Mouse (Mus musculus): ENCODE data around the gene Sspo.

Gene Sspo

GRCm38 (mm10) chr6:48539860-48540259 lies 91.8 kb downstream of the Sspo start:
- no peak for DNase-seq (ENCODE audit: low spot score)

GRCm38 (mm10) chr6:48540721-48541120 lies 92.7 kb downstream of the Sspo start:
- DNase-seq (ENCODE audit: low spot score) = no peak

GRCm38 (mm10) chr6:48541560-48542450 lies 93.8 kb downstream of the Sspo start:
- no peak for DNase-seq (ENCODE audit: low spot score)

GRCm38 (mm10) chr6:48542631-48543030 lies 94.6 kb downstream of the Sspo start:
- DNase-seq (ENCODE audit: low spot score) = no peak

GRCm38 (mm10) chr6:48545251-48545650 lies 97.2 kb downstream of the Sspo start:
- no peak for DNase-seq (ENCODE audit: low spot score)

DNA sequence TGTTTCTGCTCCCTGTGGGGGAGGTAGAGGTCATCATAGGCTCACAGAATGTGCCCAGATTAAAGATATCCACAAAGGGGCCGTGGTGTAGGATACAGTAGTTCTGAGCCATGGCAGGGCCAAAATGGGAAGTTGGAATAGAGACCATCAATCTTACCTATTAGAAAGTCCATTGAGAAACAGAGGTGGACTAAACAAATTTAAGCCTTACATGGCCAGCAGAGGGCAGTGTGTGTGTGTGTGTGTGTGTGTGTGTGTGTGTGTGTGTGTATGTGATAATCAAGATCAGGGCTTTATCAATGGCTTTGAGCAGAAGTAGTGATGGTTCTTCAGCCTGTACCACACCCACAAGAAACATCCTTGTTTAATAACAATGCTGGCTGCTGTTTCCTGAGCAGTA lies 98.2 kb downstream of the Sspo start:
- no peak for DNase-seq (ENCODE audit: low spot score)

DNA sequence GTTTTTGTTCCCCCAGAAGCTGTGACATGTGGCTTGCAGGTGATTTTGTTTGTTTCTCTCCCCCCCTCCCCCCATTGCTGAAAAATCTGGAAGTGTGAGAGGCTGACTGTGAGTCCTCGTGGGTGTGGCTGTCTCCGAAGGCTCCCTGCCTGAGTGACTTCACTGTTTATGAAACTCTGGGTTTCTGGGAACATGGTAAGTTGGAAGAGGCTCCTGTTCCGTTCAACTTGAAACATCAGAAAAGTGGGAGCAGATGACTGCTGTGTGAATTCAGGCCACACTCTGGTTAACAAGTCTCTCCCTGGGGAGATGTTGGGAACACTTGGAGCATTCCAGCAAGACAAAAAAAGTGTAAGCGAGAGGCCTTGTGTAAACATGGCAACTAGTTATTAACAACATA lies 98.8 kb downstream of the Sspo start:
- no peak for DNase-seq (ENCODE audit: low spot score)

DNA sequence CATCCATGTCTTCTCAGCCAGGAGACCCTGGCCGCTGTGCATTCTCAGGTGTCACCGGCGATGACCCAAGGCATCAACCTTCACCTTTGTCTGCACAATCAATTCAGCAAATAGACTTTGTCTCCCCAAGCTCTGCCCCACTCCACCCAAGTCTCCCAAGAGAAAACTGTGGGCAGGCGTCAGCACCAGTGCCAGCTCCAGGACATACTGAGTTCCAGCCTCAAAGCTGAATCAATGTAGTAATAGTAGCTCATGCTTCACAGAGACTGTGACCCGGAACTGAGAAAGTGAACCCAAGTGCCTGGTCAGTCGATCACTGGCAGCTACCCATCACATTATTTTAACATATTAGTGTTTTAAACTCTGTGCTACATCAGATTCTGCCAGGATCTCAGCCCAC lies 100.3 kb downstream of the Sspo start:
- no peak for DNase-seq (ENCODE audit: low spot score)

Measured in spleen, adult 12 weeks (tissue).